Mouse (Mus musculus) MEL (cell line): ENCODE results near the gene Ucp3. TPM values are rescaled to one million over a fixed set of nuclear protein-coding genes. Genes with fewer than 3 reads are reported as not detected.

Experiments
- DNase-seq: peaks from one replicate; pipeline ENCODE4 v3.0.0; 2011; ENCODE audit warnings: low read depth, low spot score
- H3K27ac ChIP-seq: 2 replicates; pipeline ENCODE4 v1.5.1; 2012; ENCODE audit warnings: low read depth, mild to moderate bottlenecking, control low read depth, low read length, moderate library complexity; ENCODE audit not compliant: control insufficient read depth
- H3K27me3 ChIP-seq, 2 experiments: fragments of 150-350 bp in 1 of 2; sonication (generic) in 1 of 2; 2 replicates each; pipeline ENCODE4 v1.6.1; 2012; ENCODE audit warnings: low read length in 2 of 2, mild to moderate bottlenecking in 2 of 2, improper control_type of control experiment in 1 of 2, moderate library complexity in 1 of 2; ENCODE audit not compliant: insufficient read depth in 2 of 2, control insufficient read depth in 1 of 2
- H3K36me3 ChIP-seq, 2 experiments: 2 replicates each; pipeline ENCODE4 v1.6.1; 2012 to 2014; ENCODE audit warnings: low read length in 2 of 2, improper control_type of control experiment in 1 of 2, inconsistent platforms in 1 of 2, mild to moderate bottlenecking in 1 of 2; ENCODE audit not compliant: insufficient read depth in 2 of 2, control insufficient read depth in 1 of 2
- H3K4me1 ChIP-seq, 2 experiments: fragments of 150-350 bp in 1 of 2; sonication (generic) in 1 of 2; 2 replicates each; pipeline ENCODE4 v1.6.1; 2012; ENCODE audit warnings: low read length in 2 of 2, improper control_type of control experiment in 1 of 2, mild to moderate bottlenecking in 1 of 2; ENCODE audit not compliant: insufficient read depth in 2 of 2, control insufficient read depth in 1 of 2
- H3K4me3 ChIP-seq, 2 experiments: fragments of 150-350 bp in 1 of 2; sonication (generic) in 1 of 2; 2 replicates each; pipeline ENCODE4 v1.5.1; 2012; ENCODE audit warnings: low read depth in 2 of 2, low read length in 2 of 2, mild to moderate bottlenecking in 2 of 2, moderate library complexity in 2 of 2, control low read depth in 1 of 2, improper control_type of control experiment in 1 of 2; ENCODE audit not compliant: control insufficient read depth in 1 of 2, insufficient read depth in 1 of 2
- H3K79me2 ChIP-seq: 2 replicates; pipeline ENCODE4 v1.6.1; 2012; ENCODE audit warnings: mild to moderate bottlenecking, low read length, moderate library complexity; ENCODE audit not compliant: control insufficient read depth, poor library complexity, insufficient read depth
- H3K9ac ChIP-seq: 2 replicates; pipeline ENCODE4 v1.6.1; 2012; ENCODE audit warnings: low read depth, mild to moderate bottlenecking, control low read depth, low read length, moderate library complexity; ENCODE audit not compliant: control insufficient read depth, poor library complexity, severe bottlenecking
- H3K9me3 ChIP-seq: fragments of 150-350 bp; sonication (generic); replicated peaks from 2 replicates; pipeline ENCODE4 v1.6.1; 2012; ENCODE audit warnings: mild to moderate bottlenecking, low read length, improper control_type of control experiment, moderate library complexity; ENCODE audit not compliant: insufficient read depth
- BHLHE40 ChIP-seq: IDR thresholded peaks from 2 replicates; pipeline ENCODE4 v1.6.1; 2012; ENCODE audit warnings: low read depth, mild to moderate bottlenecking, inconsistent platforms, low read length, improper control_type of control experiment, borderline replicate concordance
- CTCF ChIP-seq, 3 experiments: IDR thresholded peaks in 2 of 3; conservative IDR thresholded peaks in 1 of 3; 2 replicates each; pipeline ENCODE4 v1.5.1; 2011 to 2012; ENCODE audit warnings: low read length in 3 of 3, low read depth in 2 of 3, mild to moderate bottlenecking in 2 of 3, improper control_type of control experiment in 1 of 3, inconsistent platforms in 1 of 3, mixed read lengths in 1 of 3, moderate library complexity in 1 of 3; ENCODE audit not compliant: control insufficient read depth in 1 of 3, insufficient read depth in 1 of 3, poor library complexity in 1 of 3, severe bottlenecking in 1 of 3
- ELF1 ChIP-seq: IDR thresholded peaks from 2 replicates; pipeline ENCODE4 v1.6.1; 2014; ENCODE audit warnings: low read depth, mild to moderate bottlenecking, inconsistent platforms, low read length, improper control_type of control experiment, moderate library complexity
- EP300 ChIP-seq, 2 experiments: IDR thresholded peaks; 2 replicates each; pipeline ENCODE4 v1.6.1; 2011; ENCODE audit warnings: improper control_type of control experiment in 2 of 2, low read length in 2 of 2, low read depth in 1 of 2, mild to moderate bottlenecking in 1 of 2
- ETS1 ChIP-seq: IDR thresholded peaks from 2 replicates; pipeline ENCODE4 v1.6.1; 2012; ENCODE audit warnings: low read depth, mild to moderate bottlenecking, inconsistent platforms, low read length, improper control_type of control experiment, moderate library complexity
- GATA1 ChIP-seq: IDR thresholded peaks from 2 replicates; pipeline ENCODE4 v1.6.1; 2011; ENCODE audit warnings: low read depth, low read length, improper control_type of control experiment
- HCFC1 ChIP-seq: IDR thresholded peaks from 2 replicates; pipeline ENCODE4 v1.6.1; 2012; ENCODE audit warnings: low read depth, mild to moderate bottlenecking, inconsistent platforms, low read length, improper control_type of control experiment, moderate library complexity
- MAFK ChIP-seq: IDR thresholded peaks from 2 replicates; pipeline ENCODE4 v1.6.1; 2011; ENCODE audit warnings: low read depth, mild to moderate bottlenecking, low read length, improper control_type of control experiment, borderline replicate concordance
- MAX ChIP-seq: IDR thresholded peaks from 2 replicates; pipeline ENCODE4 v1.6.1; 2011; ENCODE audit warnings: low read length, improper control_type of control experiment
- MEF2A ChIP-seq: IDR thresholded peaks from 2 replicates; pipeline ENCODE4 v1.6.1; 2014; ENCODE audit warnings: low read depth, mild to moderate bottlenecking, inconsistent platforms, low read length, improper control_type of control experiment; ENCODE audit not compliant: poor library complexity, insufficient replicate concordance, severe bottlenecking; ENCODE audit errors: extremely low read depth
- MXI1 ChIP-seq: IDR thresholded peaks from 2 replicates; pipeline ENCODE4 v1.6.1; 2011; ENCODE audit warnings: mild to moderate bottlenecking, low read depth, low read length, improper control_type of control experiment
- MYB ChIP-seq: IDR thresholded peaks from 2 replicates; pipeline ENCODE4 v1.6.1; 2011; ENCODE audit warnings: mild to moderate bottlenecking, low read depth, low read length, improper control_type of control experiment
- MYC ChIP-seq: IDR thresholded peaks from 2 replicates; pipeline ENCODE4 v1.6.1; 2011; ENCODE audit warnings: low read depth, mild to moderate bottlenecking, low read length, improper control_type of control experiment, moderate library complexity
- POLR2AphosphoS2 ChIP-seq: IDR thresholded peaks from 2 replicates; pipeline ENCODE4 v1.6.1; 2011; ENCODE audit warnings: low read length, improper control_type of control experiment
- POLR2AphosphoS5 ChIP-seq: IDR thresholded peaks from 2 replicates; pipeline ENCODE4 v1.6.1; 2012; ENCODE audit warnings: low read depth, borderline replicate concordance, mild to moderate bottlenecking, inconsistent platforms, low read length, moderate library complexity, mixed read lengths
- RAD21 ChIP-seq: IDR thresholded peaks from 2 replicates; pipeline ENCODE4 v1.6.1; 2011; ENCODE audit warnings: mild to moderate bottlenecking, low read depth, low read length, improper control_type of control experiment
- RCOR1 ChIP-seq: IDR thresholded peaks from 2 replicates; pipeline ENCODE4 v1.6.1; 2012; ENCODE audit warnings: low read depth, mild to moderate bottlenecking, inconsistent platforms, low read length, improper control_type of control experiment
- ZC3H11A ChIP-seq: IDR thresholded peaks from 2 replicates; pipeline ENCODE4 v1.6.1; 2012; ENCODE audit warnings: low read depth, mild to moderate bottlenecking, inconsistent platforms, low read length, improper control_type of control experiment
- ZKSCAN1 ChIP-seq: IDR thresholded peaks from 2 replicates; pipeline ENCODE4 v1.6.1; 2012; ENCODE audit warnings: low read depth, mild to moderate bottlenecking, inconsistent platforms, low read length, improper control_type of control experiment, moderate library complexity
- ZMIZ1 ChIP-seq: IDR thresholded peaks from 2 replicates; pipeline ENCODE4 v1.6.1; 2012; ENCODE audit warnings: low read depth, mild to moderate bottlenecking, inconsistent platforms, low read length, improper control_type of control experiment, moderate library complexity
- ZNF384 ChIP-seq: IDR thresholded peaks from 2 replicates; pipeline ENCODE4 v1.6.1; 2012; ENCODE audit warnings: low read depth, mild to moderate bottlenecking, inconsistent platforms, low read length, improper control_type of control experiment
- polyA plus RNA-seq, 2 experiments: library from polyadenylated mRNA; stranded (reverse) in 1 of 2; unstranded in 1 of 2; fragments of >175 nt in 1 of 2; fragments of >200 nt in 1 of 2; gene quantifications; 2 replicates each; pipeline versions ENCODE4 v1.2.1 to v1.2.4; 2012; ENCODE audit warnings: low replicate concordance in 2 of 2, low read depth in 1 of 2; ENCODE audit not compliant: insufficient read length in 2 of 2, insufficient read depth in 1 of 2, missing spikeins in 1 of 2
- total RNA-seq: library from RNA; depleted of rRNA; stranded (reverse); fragments of 300-350 nt; gene quantifications from 2 replicates; pipeline ENCODE4 v1.2.3, GENCODE M21; 2012

Gene Ucp3
- total and polyA plus RNA-seq, 3 experiments = not detected

- Histone ChIP-seq H3K4me1 (peaks cover 0 to 9% of the 10 kb centered on the region in 2 experiments; a peak in 2 of 4 replicates), H3K27ac (no peak overlapping the region), H3K4me3 (no peak overlapping the region), H3K36me3 (peaks cover 0 to 3% of the 10 kb centered on the region in 2 experiments; a peak in 2 of 4 replicates), H3K79me2 (no peaks in the 10 kb centered on the region)
- no peak for DNase-seq
- TF ChIP-seq CTCF (IDR thresholded peaks at IDR 0.05 in 2 of 3, conservative IDR thresholded peaks at IDR 0.05 in 1 of 3; ENCODE audit: control insufficient read depth in 1 of 3, insufficient read depth in 1 of 3, low read depth in 2 of 3, low read length in 3 of 3, poor library complexity in 1 of 3, severe bottlenecking in 1 of 3) (peak in 2 of 3 experiments; percentile 19 to 25; a peak in 3 of 6 replicates), MAFK (no peak)
- TF ChIP-seq, all 39 proteins: peak for 1
- Histone ChIP-seq H3K9me3 (no peaks in the 10 kb centered on the region), H3K9ac (no peak overlapping the region), H3K27me3 (no peaks in the 10 kb centered on the region)
Observed at GRCm38 (mm10) chr7:100522222-100522621, 49.4 kb downstream of the Ucp3 start.

- peaks cover 0 to 3% of the 10 kb centered on the region in 2 experiments; a peak in 2 of 4 replicates for H3K36me3 ChIP-seq
- peak overlapping the region; percentile 4; the same call in 1 of the 2 replicates for H3K27ac ChIP-seq
- peak overlapping the region; percentile 4 for H3K9ac ChIP-seq
- no peaks in the 10 kb centered on the region for H3K27me3 ChIP-seq
- peak; percentile 64 for DNase-seq
- H3K4me1 ChIP-seq = peaks cover 0 to 9% of the 10 kb centered on the region in 2 experiments; a peak in 2 of 4 replicates
- TF ChIP-seq ZNF384 (0 out of 2 replicates have a peak, but pooled peaks have one; percentile 44), ZMIZ1 (no peak), ZKSCAN1 (no peak), EP300 (IDR thresholded peaks at IDR 0.05; ENCODE audit: low read depth in 1 of 2, low read length in 2 of 2) (peak; percentile 46 to 58; a peak in 3 of 4 replicates)
- no peaks in the 10 kb centered on the region for H3K9me3 ChIP-seq
- no peaks in the 10 kb centered on the region for H3K79me2 ChIP-seq
- peak overlapping the region; percentile 18 to 19; a peak in 2 of 4 replicates for H3K4me3 ChIP-seq
Observed at GRCm38 (mm10) chr7:100524669-100525068, 51.9 kb downstream of the Ucp3 start.

GRCm38 (mm10) chr7:100530766-100531165, 58.0 kb downstream of the Ucp3 start:
- no peaks in the 10 kb centered on the region for H3K27me3 ChIP-seq
- DNase-seq = no peak
- H3K27ac ChIP-seq = no peak overlapping the region
- no peaks in the 10 kb centered on the region for H3K79me2 ChIP-seq
- H3K4me3 ChIP-seq = no peak overlapping the region
- H3K4me1 ChIP-seq = peaks cover 3 to 12% of the 10 kb centered on the region in 2 experiments
- TF ChIP-seq GATA1 = no peak
- no peak for TF ChIP-seq RAD21
- no peak for TF ChIP-seq ELF1
- TF ChIP-seq RCOR1 = no peak
- no peak for TF ChIP-seq MXI1
- TF ChIP-seq POLR2AphosphoS5 = no peak
- no peak for TF ChIP-seq MAX
- TF ChIP-seq BHLHE40 = no peak
- no peak for TF ChIP-seq MYB
- no peak for TF ChIP-seq ETS1
- TF ChIP-seq EP300 (IDR thresholded peaks at IDR 0.05; ENCODE audit: low read depth in 1 of 2, low read length in 2 of 2) = no peak
- TF ChIP-seq MEF2A = no peak
- no peak for TF ChIP-seq MYC
- TF ChIP-seq POLR2AphosphoS2 = no peak
- TF ChIP-seq ZC3H11A = no peak
- no peak for TF ChIP-seq HCFC1
- no peaks in the 10 kb centered on the region for H3K9me3 ChIP-seq
- peaks cover 0 to 5% of the 10 kb centered on the region in 2 experiments; a peak in 2 of 4 replicates for H3K36me3 ChIP-seq
- H3K9ac ChIP-seq = no peak overlapping the region
